Mouse (Mus musculus) stomach, postnatal 0 days (tissue): ENCODE measurements at regions not wholly inside any gene's neighbourhood (a gene's known extent, or its start where the extent isn't known, plus 50 kb on each side); places are given as distances from the start of the nearest gene placed in this dataset.

Experiments used
- ATAC-seq: fragments of 200-750 bp; cut with Nextera tagmentation; 2 replicates; pipeline ENCODE4 v1.8.0; 2017; ENCODE audit not compliant: low FRiP score, low TSS enrichment
- DNase-seq: peaks from one replicate; pipeline ENCODE4 v3.0.0-alpha.2; 2016; ENCODE audit warnings: low spot score
- H3K27ac ChIP-seq: fragments of 300-500 bp; sonication (generic); replicated peaks from 2 replicates; pipeline ENCODE4 v1.5.1; 2014; ENCODE audit warnings: mild to moderate bottlenecking, control low read depth
- H3K27me3 ChIP-seq: fragments of 300-500 bp; sonication (generic); 2 replicates; pipeline ENCODE4 v1.6.1; 2014; ENCODE audit warnings: low read length; ENCODE audit not compliant: control insufficient read depth, insufficient read depth
- H3K36me3 ChIP-seq: fragments of 300-500 bp; sonication (generic); 2 replicates; pipeline ENCODE4 v1.6.1; 2014; ENCODE audit warnings: low read length, mixed read lengths; ENCODE audit not compliant: control insufficient read depth, insufficient read depth
- H3K4me1 ChIP-seq: fragments of 300-500 bp; sonication (generic); replicated peaks from 2 replicates; pipeline ENCODE4 v1.6.1; 2014; ENCODE audit warnings: antibody characterized with exemption; ENCODE audit not compliant: control insufficient read depth, insufficient read depth
- H3K4me2 ChIP-seq: fragments of 300-500 bp; sonication (generic); replicated peaks from 2 replicates; pipeline ENCODE4 v1.6.1; 2014; ENCODE audit warnings: low read depth, mild to moderate bottlenecking, control low read depth, moderate library complexity
- H3K4me3 ChIP-seq: fragments of 300-500 bp; sonication (generic); 2 replicates; pipeline ENCODE4 v1.5.1; 2014; ENCODE audit warnings: low read depth, low read length, control low read depth
- H3K9ac ChIP-seq: fragments of 300-500 bp; sonication (generic); 2 replicates; pipeline ENCODE4 v1.6.1; 2014; ENCODE audit warnings: mild to moderate bottlenecking, low read length, control low read depth, mixed read lengths
- H3K9me3 ChIP-seq: fragments of 300-500 bp; sonication (generic); 2 replicates; pipeline ENCODE4 v1.6.1; 2016; ENCODE audit warnings: low read length; ENCODE audit not compliant: control insufficient read depth
- CTCF ChIP-seq: IDR thresholded peaks from 2 replicates; pipeline ENCODE4 v1.5.1; 2016; ENCODE audit warnings: antibody characterized with exemption, low read depth, mild to moderate bottlenecking, moderate library complexity
- EP300 ChIP-seq: optimal IDR thresholded peaks from 2 replicates; pipeline ENCODE3; 2016; ENCODE audit warnings: antibody characterized with exemption
- WGBS: fragments of 180-500 bp; shearing (Covaris S2); extraction: QIAGEN DNeasy Blood & Tissue Kit; methylation state at CpG from one replicate; pipeline ENCODE4 v1.1.7; 2014; 5-methylcytosine and 5-hydroxymethylcytosine counted together

- H3K4me1 ChIP-seq: no peaks in the 10 kb centered on the region
- H3K27ac ChIP-seq: no peak overlapping the region
- H3K9ac ChIP-seq: no peak overlapping the region
- TF ChIP-seq CTCF (no peak), EP300 (no peak)
- H3K27me3 ChIP-seq: no peaks in the 10 kb centered on the region
- H3K9me3 ChIP-seq: no peaks in the 10 kb centered on the region
- H3K4me2 ChIP-seq: no peak overlapping the region
- H3K4me3 ChIP-seq: no peak overlapping the region
- DNase-seq (no peak), ATAC-seq (no peak)
- 55% methylated on average over 1 of the region's 1 CpGs for WGBS
- no peaks in the 10 kb centered on the region for H3K36me3 ChIP-seq
Observed at GRCm38 (mm10) chr14:72338046-72338445, 153.6 kb downstream of the Gm9195 start.

GRCm38 (mm10) chr14:72303856-72304255, 187.8 kb downstream of the Gm9195 start:
- H3K9me3 ChIP-seq: no peaks in the 10 kb centered on the region
- H3K4me1 ChIP-seq: no peaks in the 10 kb centered on the region
- no peak overlapping the region for H3K9ac ChIP-seq
- no peaks in the 10 kb centered on the region for H3K27me3 ChIP-seq
- no peaks in the 10 kb centered on the region for H3K36me3 ChIP-seq
- no peak overlapping the region for H3K4me3 ChIP-seq
- ATAC-seq (no peak), DNase-seq (no peak)
- H3K4me2 ChIP-seq: no peak overlapping the region
- no peak overlapping the region for H3K27ac ChIP-seq
- no peak for TF ChIP-seq CTCF

GRCm38 (mm10) chr14:72300026-72300425, 191.6 kb downstream of the Gm9195 start:
- H3K36me3 ChIP-seq: no peaks in the 10 kb centered on the region
- peak; percentile 43 for DNase-seq
- no peak overlapping the region for H3K9ac ChIP-seq
- H3K4me3 ChIP-seq: no peak overlapping the region
- 68% methylated on average over 1 of the region's 1 CpGs for WGBS
- H3K4me2 ChIP-seq: no peak overlapping the region
- H3K27me3 ChIP-seq: no peaks in the 10 kb centered on the region
- H3K9me3 ChIP-seq: no peaks in the 10 kb centered on the region
- H3K27ac ChIP-seq: no peak overlapping the region
- TF ChIP-seq CTCF (peak; percentile 74), EP300 (no peak)
- ATAC-seq: no peak
- H3K4me1 ChIP-seq: no peaks in the 10 kb centered on the region

GRCm38 (mm10) chr14:72294631-72295030, 197.0 kb downstream of the Gm9195 start:
- H3K4me1 ChIP-seq: no peaks in the 10 kb centered on the region
- no peak overlapping the region for H3K4me2 ChIP-seq
- no peak overlapping the region for H3K4me3 ChIP-seq
- 22% methylated on average over 6 of the region's 6 CpGs for whole genome bisulfite sequencing
- TF ChIP-seq EP300 (no peak), CTCF (no peak)
- no peak for ATAC-seq
- H3K9ac ChIP-seq: no peak overlapping the region
- DNase-seq: no peak
- no peaks in the 10 kb centered on the region for H3K36me3 ChIP-seq
- no peak overlapping the region for H3K27ac ChIP-seq
- no peaks in the 10 kb centered on the region for H3K27me3 ChIP-seq
- H3K9me3 ChIP-seq: no peaks in the 10 kb centered on the region

GRCm38 (mm10) chr14:72293677-72294387, 197.8 kb downstream of the Gm9195 start:
- H3K4me3 ChIP-seq: no peak overlapping the region
- peak; percentile 29 for DNase-seq
- no peaks in the 10 kb centered on the region for H3K36me3 ChIP-seq
- TF ChIP-seq CTCF: peak; percentile 73
- TF ChIP-seq EP300: no peak
- no peak overlapping the region for H3K27ac ChIP-seq
- H3K9me3 ChIP-seq: no peaks in the 10 kb centered on the region
- peak; percentile 89 for ATAC-seq
- H3K4me2 ChIP-seq: no peak overlapping the region
- no peaks in the 10 kb centered on the region for H3K4me1 ChIP-seq
- 62% methylated on average over 9 of the region's 9 CpGs for WGBS
- H3K27me3 ChIP-seq: no peaks in the 10 kb centered on the region
- no peak overlapping the region for H3K9ac ChIP-seq

GRCm38 (mm10) chr14:72292656-72293299, 198.9 kb downstream of the Gm9195 start:
- no peak overlapping the region for H3K27ac ChIP-seq
- H3K4me1 ChIP-seq: no peaks in the 10 kb centered on the region
- H3K36me3 ChIP-seq: no peaks in the 10 kb centered on the region
- no peak overlapping the region for H3K9ac ChIP-seq
- DNase-seq (no peak), ATAC-seq (no peak)
- no peak overlapping the region for H3K4me3 ChIP-seq
- no peak for TF ChIP-seq EP300
- TF ChIP-seq CTCF: no peak
- H3K27me3 ChIP-seq: no peaks in the 10 kb centered on the region
- no peak overlapping the region for H3K4me2 ChIP-seq
- no peaks in the 10 kb centered on the region for H3K9me3 ChIP-seq
- 84% methylated on average over 7 of the region's 7 CpGs for WGBS
